Mouse (Mus musculus): ENCODE results near the gene Nxn. TPM values are rescaled to one million over a fixed set of nuclear protein-coding genes. Genes with fewer than 3 reads are reported as not detected.

The Nxn gene
- total and polyA plus RNA-seq, 3 experiments: 10.0 to 19.1 (median 14.6) TPM

- H3K4me1 ChIP-seq (ENCODE audit: control insufficient read depth, insufficient read depth, low read length): peaks cover 43% of the 10 kb centered on the region
- H3K27ac ChIP-seq: peak overlapping the region; percentile 76
- 92% methylated on average over 12 of the region's 12 CpGs for WGBS
Measured at GRCm38 (mm10) chr11:76311224-76312000, 87.5 kb downstream of the Nxn start.

GRCm38 (mm10) chr11:76309868-76310267, 89.1 kb downstream of the Nxn start:
- WGBS: 25% methylated on average over 5 of the region's 5 CpGs
- no peak overlapping the region for H3K4me3 ChIP-seq
- intact Hi-C loops (cut with DNase I): loop anchor here (5.0 kb wide), 1 partner anchor 48 kb away; no protein-coding TSS in a partner anchor
- H3K9ac ChIP-seq (ENCODE audit: low read depth, low read length): no peak overlapping the region
- peak overlapping the region; percentile 9 for H3K27ac ChIP-seq
- H3K36me3 ChIP-seq (ENCODE audit: control insufficient read depth, insufficient read depth, low read length): peaks cover 2% of the 10 kb centered on the region; the same call in 1 of the 2 replicates
- peaks cover 38% of the 10 kb centered on the region for H3K4me1 ChIP-seq (ENCODE audit: control insufficient read depth, insufficient read depth, low read length)
- no peaks in the 10 kb centered on the region for H3K79me2 ChIP-seq (replicated peaks; ENCODE audit: control insufficient read depth, insufficient read depth, low read length)
- H3K27me3 ChIP-seq (ENCODE audit: control insufficient read depth, insufficient read depth, low read length): no peaks in the 10 kb centered on the region
- peak in 1 of 2 experiments; percentile 30 for DNase-seq
- 0 out of 2 replicates have a peak, but pooled peaks have one; percentile 43 for TF ChIP-seq EP300 (IDR thresholded peaks at IDR 0.05; ENCODE audit: insufficient read depth, low read depth, low read length)
- TF ChIP-seq POLR2A (IDR thresholded peaks at IDR 0.05; ENCODE audit: insufficient read depth, low read depth, low read length): no peak

More at GRCm38 (mm10) chr11:76311224-76312000, 87.5 kb downstream of the Nxn start:
- no peak for TF ChIP-seq EP300 (IDR thresholded peaks at IDR 0.05; ENCODE audit: insufficient read depth, low read depth, low read length)
- no peak for TF ChIP-seq POLR2A (IDR thresholded peaks at IDR 0.05; ENCODE audit: insufficient read depth, low read depth, low read length)
- no peak for TF ChIP-seq CTCF (IDR thresholded peaks at IDR 0.05)
- H3K4me3 ChIP-seq: no peak overlapping the region
- H3K9ac ChIP-seq (ENCODE audit: low read depth, low read length): no peak overlapping the region
- intact Hi-C loops (cut with DNase I): loop anchor here (5.0 kb wide), 1 partner anchor 49 kb away; no protein-coding TSS in a partner anchor
- H3K36me3 ChIP-seq (ENCODE audit: control insufficient read depth, insufficient read depth, low read length): peaks cover 2% of the 10 kb centered on the region; the same call in 1 of the 2 replicates
- H3K79me2 ChIP-seq (replicated peaks; ENCODE audit: control insufficient read depth, insufficient read depth, low read length): no peaks in the 10 kb centered on the region
- H3K27me3 ChIP-seq (ENCODE audit: control insufficient read depth, insufficient read depth, low read length): no peaks in the 10 kb centered on the region
- no peak for DNase-seq

GRCm38 (mm10) chr11:76309072-76309471, 89.9 kb downstream of the Nxn start:
- 73% methylated on average over 6 of the region's 6 CpGs for WGBS
- TF ChIP-seq POLR2A (IDR thresholded peaks at IDR 0.05; ENCODE audit: insufficient read depth, low read depth, low read length) (no peak), EP300 (IDR thresholded peaks at IDR 0.05; ENCODE audit: insufficient read depth, low read depth, low read length) (no peak), CTCF (IDR thresholded peaks at IDR 0.05) (no peak)
- H3K79me2 ChIP-seq (replicated peaks; ENCODE audit: control insufficient read depth, insufficient read depth, low read length): no peaks in the 10 kb centered on the region
- peaks cover 32% of the 10 kb centered on the region for H3K4me1 ChIP-seq (ENCODE audit: control insufficient read depth, insufficient read depth, low read length)
- peaks cover 2% of the 10 kb centered on the region; the same call in 1 of the 2 replicates for H3K36me3 ChIP-seq (ENCODE audit: control insufficient read depth, insufficient read depth, low read length)
- H3K9ac ChIP-seq (ENCODE audit: low read depth, low read length): no peak overlapping the region
- H3K27me3 ChIP-seq (ENCODE audit: control insufficient read depth, insufficient read depth, low read length): no peaks in the 10 kb centered on the region
- H3K4me3 ChIP-seq: no peak overlapping the region
- intact Hi-C loops (cut with DNase I): no loop called here
- DNase-seq: no peak
- no peak overlapping the region; the same call in 1 of the 2 replicates for H3K27ac ChIP-seq

GRCm38 (mm10) chr11:76306769-76307168, 92.2 kb downstream of the Nxn start:
- Histone ChIP-seq H3K79me2 (replicated peaks; ENCODE audit: control insufficient read depth, insufficient read depth, low read length) (no peaks in the 10 kb centered on the region), H3K9ac (ENCODE audit: low read depth, low read length) (no peak overlapping the region), H3K36me3 (ENCODE audit: control insufficient read depth, insufficient read depth, low read length) (no peaks in the 10 kb centered on the region), H3K4me3 (no peak overlapping the region), H3K4me1 (ENCODE audit: control insufficient read depth, insufficient read depth, low read length) (peaks cover 27% of the 10 kb centered on the region), H3K27ac (no peak overlapping the region), H3K27me3 (ENCODE audit: control insufficient read depth, insufficient read depth, low read length) (no peaks in the 10 kb centered on the region)
- DNase-seq: no peak
- intact Hi-C loops (cut with DNase I): no loop called here
- 76% methylated on average over 4 of the region's 4 CpGs for WGBS
- no peak for TF ChIP-seq CTCF (IDR thresholded peaks at IDR 0.05)
- TF ChIP-seq POLR2A (IDR thresholded peaks at IDR 0.05; ENCODE audit: insufficient read depth, low read depth, low read length): no peak
- TF ChIP-seq EP300 (IDR thresholded peaks at IDR 0.05; ENCODE audit: insufficient read depth, low read depth, low read length): no peak

- TF ChIP-seq CTCF (IDR thresholded peaks at IDR 0.05) (no peak), POLR2A (IDR thresholded peaks at IDR 0.05; ENCODE audit: insufficient read depth, low read depth, low read length) (no peak), EP300 (IDR thresholded peaks at IDR 0.05; ENCODE audit: insufficient read depth, low read depth, low read length) (no peak)
- H3K4me1 ChIP-seq (ENCODE audit: control insufficient read depth, insufficient read depth, low read length): peaks cover 20% of the 10 kb centered on the region
- no peaks in the 10 kb centered on the region for H3K79me2 ChIP-seq (replicated peaks; ENCODE audit: control insufficient read depth, insufficient read depth, low read length)
- intact Hi-C loops (cut with DNase I): no loop called here
- H3K4me3 ChIP-seq: no peak overlapping the region
- H3K27ac ChIP-seq: no peak overlapping the region
- no peaks in the 10 kb centered on the region for H3K36me3 ChIP-seq (ENCODE audit: control insufficient read depth, insufficient read depth, low read length)
- WGBS: 83% methylated on average over 4 of the region's 4 CpGs
- H3K27me3 ChIP-seq (ENCODE audit: control insufficient read depth, insufficient read depth, low read length): no peaks in the 10 kb centered on the region
- H3K9ac ChIP-seq (ENCODE audit: low read depth, low read length): no peak overlapping the region
- DNase-seq: no peak
Measured at GRCm38 (mm10) chr11:76305571-76305970, 93.4 kb downstream of the Nxn start.

- Histone ChIP-seq H3K36me3 (ENCODE audit: control insufficient read depth, insufficient read depth, low read length) (no peaks in the 10 kb centered on the region), H3K4me1 (ENCODE audit: control insufficient read depth, insufficient read depth, low read length) (peaks cover 8% of the 10 kb centered on the region), H3K27ac (peak overlapping the region; percentile 65), H3K4me3 (no peak overlapping the region), H3K9ac (ENCODE audit: low read depth, low read length) (no peak overlapping the region), H3K79me2 (replicated peaks; ENCODE audit: control insufficient read depth, insufficient read depth, low read length) (no peaks in the 10 kb centered on the region; the same call in 1 of the 2 replicates), H3K27me3 (ENCODE audit: control insufficient read depth, insufficient read depth, low read length) (no peaks in the 10 kb centered on the region)
- WGBS: 54% methylated on average over 11 of the region's 11 CpGs
- intact Hi-C loops (cut with DNase I): no loop called here
- DNase-seq: no peak
- TF ChIP-seq POLR2A (IDR thresholded peaks at IDR 0.05; ENCODE audit: insufficient read depth, low read depth, low read length) (no peak), EP300 (IDR thresholded peaks at IDR 0.05; ENCODE audit: insufficient read depth, low read depth, low read length) (no peak), CTCF (IDR thresholded peaks at IDR 0.05) (no peak)
Measured at GRCm38 (mm10) chr11:76303368-76303767, 95.6 kb downstream of the Nxn start.

All from heart, adult 2 months (tissue).